Mouse (Mus musculus): ENCODE data around the gene Gm17555. TPM values are rescaled to one million over a fixed set of nuclear protein-coding genes. Genes with fewer than 3 reads are reported as not detected.
"Not testable (repeated sequence)": the region's sequence is repeated elsewhere in the genome, so short reads cannot be mapped to it uniquely, and the experiment has no call there.

Gm17555 gene
- not detected in 2 replicates for polyA plus RNA-seq (2014; fragmentation: Nextera tagmentation; extraction: Ambion mirVana)

DNA sequence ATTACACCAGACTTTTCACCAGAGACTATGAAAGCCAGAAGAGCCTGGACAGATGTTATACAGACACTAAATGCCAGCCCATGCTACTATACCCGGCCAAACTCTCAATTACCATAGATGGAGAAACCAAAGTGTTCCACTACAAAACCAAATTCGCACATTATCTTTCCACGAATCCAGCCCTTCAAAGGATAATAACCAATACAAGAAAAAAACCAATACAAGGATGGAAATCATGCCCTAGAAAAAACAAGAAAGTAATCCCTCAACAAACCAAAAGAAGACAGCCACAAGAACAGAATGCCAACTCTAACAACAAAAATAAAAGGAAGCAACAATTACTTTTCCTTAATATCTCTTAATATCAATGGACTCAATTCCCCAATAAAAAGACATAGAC, at the start of gene Gm17555:
Gene Gm17555 (plus strand): TSS at position 301 of the 400 bp plus-strand sequence.
- H3K27ac ChIP-seq; H3K4me1 ChIP-seq (replicated peaks; ENCODE audit: control insufficient read depth, insufficient read depth, low read length); H3K9ac ChIP-seq; H3K36me3 ChIP-seq (replicated peaks; ENCODE audit: control insufficient read depth, insufficient read depth); ATAC-seq (ENCODE audit: low FRiP score); H3K4me2 ChIP-seq (replicated peaks); DNase-seq (ENCODE audit: low spot score); H3K27me3 ChIP-seq (ENCODE audit: control insufficient read depth, insufficient read depth, low read length); H3K4me3 ChIP-seq (replicated peaks; ENCODE audit: low read length); H3K9me3 ChIP-seq (ENCODE audit: control insufficient read depth, low read length): not testable (repeated sequence)
- WGBS = 90% methylated on average over 3 of the region's 3 CpGs

DNA sequence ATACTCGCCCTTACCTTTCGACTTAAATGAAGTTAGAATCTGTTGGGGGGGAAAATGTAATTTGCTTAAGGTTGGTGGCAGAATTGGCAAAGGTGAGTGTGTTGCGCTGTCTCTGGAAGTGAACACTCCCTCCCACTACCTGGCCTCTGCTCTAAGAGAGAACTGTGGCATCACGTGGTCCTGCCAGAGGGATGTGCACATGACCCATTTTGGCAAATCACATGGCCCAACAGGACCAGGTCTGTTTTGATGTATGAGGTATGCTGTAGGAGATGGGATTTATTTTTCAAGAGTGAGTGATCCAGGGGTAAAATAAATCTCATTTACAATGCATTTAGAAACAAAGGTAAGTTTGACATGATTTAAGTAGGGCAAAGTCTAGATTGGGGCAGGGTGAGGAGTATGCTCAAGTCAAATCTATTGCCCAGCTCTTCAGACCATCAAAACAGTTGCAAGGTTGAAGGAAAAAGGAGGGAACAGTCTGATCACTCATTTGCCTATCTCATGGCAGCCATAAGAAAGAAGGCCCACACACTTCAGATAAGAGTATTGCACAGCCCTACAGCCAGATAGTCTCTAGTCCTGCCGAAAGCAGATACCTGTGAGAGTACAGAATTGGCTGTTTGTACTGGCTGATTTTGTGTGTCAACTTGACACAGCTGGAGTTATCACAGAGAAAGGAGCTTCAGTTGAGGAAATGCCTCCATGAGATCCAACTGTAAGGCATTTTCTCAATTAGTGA, 49.5 kb upstream of the Gm17555 start:
- 94% methylated on average over 5 of the region's 5 CpGs for WGBS
- H3K4me2 ChIP-seq (replicated peaks) = no peak overlapping the region
- H3K4me1 ChIP-seq (replicated peaks; ENCODE audit: control insufficient read depth, insufficient read depth, low read length) = no peaks in the 10 kb centered on the region

DNA sequence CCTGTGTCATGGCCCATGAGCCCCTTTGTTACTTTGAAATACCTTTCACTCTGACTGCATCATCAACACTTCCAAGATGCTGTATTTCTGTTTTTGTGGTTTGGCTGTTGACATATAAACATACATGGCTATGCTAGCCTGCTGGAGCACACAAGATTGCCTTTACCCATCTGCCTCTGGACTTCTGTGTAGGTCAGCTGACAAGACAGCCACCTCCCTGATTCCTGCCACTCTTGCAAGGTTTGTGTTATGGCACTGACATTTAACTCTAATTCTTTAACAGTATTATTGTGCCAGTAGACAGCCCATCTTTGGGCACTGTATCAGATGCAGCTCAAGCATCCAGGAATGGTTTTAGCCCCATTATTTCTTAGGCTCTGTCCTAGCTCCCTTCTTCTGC, 48.6 kb upstream of the Gm17555 start:
- no peak for DNase-seq (ENCODE audit: low spot score)
- Histone ChIP-seq H3K9me3 (ENCODE audit: control insufficient read depth, low read length) (no peaks in the 10 kb centered on the region), H3K27me3 (ENCODE audit: control insufficient read depth, insufficient read depth, low read length) (no peaks in the 10 kb centered on the region), H3K9ac (no peak overlapping the region), H3K4me1 (replicated peaks; ENCODE audit: control insufficient read depth, insufficient read depth, low read length) (no peaks in the 10 kb centered on the region), H3K27ac (no peak overlapping the region), H3K36me3 (replicated peaks; ENCODE audit: control insufficient read depth, insufficient read depth) (peaks cover 30% of the 10 kb centered on the region), H3K4me2 (replicated peaks) (no peak overlapping the region), H3K4me3 (replicated peaks; ENCODE audit: low read length) (no peak overlapping the region)
- ATAC-seq (ENCODE audit: low FRiP score) = no peak

More for the DNA sequence above, 49.5 kb upstream of the Gm17555 start:
- no peak overlapping the region for H3K9ac ChIP-seq
- DNase-seq (ENCODE audit: low spot score) = no peak
- H3K9me3 ChIP-seq (ENCODE audit: control insufficient read depth, low read length) = no peaks in the 10 kb centered on the region
- H3K36me3 ChIP-seq (replicated peaks; ENCODE audit: control insufficient read depth, insufficient read depth) = peaks cover 39% of the 10 kb centered on the region
- H3K27ac ChIP-seq = no peak overlapping the region
- no peaks in the 10 kb centered on the region for H3K27me3 ChIP-seq (ENCODE audit: control insufficient read depth, insufficient read depth, low read length)
- no peak for ATAC-seq (ENCODE audit: low FRiP score)
- no peak overlapping the region for H3K4me3 ChIP-seq (replicated peaks; ENCODE audit: low read length)

DNA sequence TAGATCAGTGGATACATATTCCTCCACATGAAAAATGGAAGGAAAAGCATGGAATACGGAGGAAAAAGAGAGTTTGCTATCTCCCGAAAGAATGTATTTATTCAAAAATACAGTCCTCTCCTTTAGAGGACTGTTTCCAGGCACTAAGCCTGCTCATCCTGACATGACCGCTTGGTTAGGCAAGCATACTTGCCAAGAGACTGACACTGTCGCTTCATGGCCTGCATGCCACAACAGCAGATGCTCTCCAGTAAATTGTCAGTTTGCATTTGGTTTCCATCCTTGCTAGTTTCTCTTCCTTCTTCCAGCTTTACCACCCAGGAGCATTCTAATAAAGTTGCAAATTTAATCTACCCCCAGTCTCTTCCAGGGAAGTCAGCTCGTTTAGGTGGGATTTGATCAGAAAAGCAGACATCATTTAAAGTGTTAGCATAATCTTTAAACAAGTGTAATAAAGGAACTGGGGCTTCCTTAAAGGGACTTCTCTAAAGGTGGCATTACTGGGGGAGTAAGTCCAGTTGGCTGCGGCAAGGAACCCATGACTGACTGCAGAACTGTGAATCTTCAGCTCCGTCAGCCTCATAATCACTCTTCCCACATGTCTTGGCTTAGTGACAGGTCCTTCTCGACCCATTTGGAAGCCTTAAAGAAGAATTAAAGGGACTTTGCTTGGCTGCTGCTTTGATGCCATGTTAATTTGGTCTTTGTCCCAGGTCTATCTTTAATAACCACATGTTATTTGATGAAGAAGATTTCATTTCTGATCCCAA, 47.9 kb upstream of the Gm17555 start:
- H3K4me1 ChIP-seq (replicated peaks; ENCODE audit: control insufficient read depth, insufficient read depth, low read length) = no peaks in the 10 kb centered on the region
- no peaks in the 10 kb centered on the region for H3K9me3 ChIP-seq (ENCODE audit: control insufficient read depth, low read length)
- H3K4me2 ChIP-seq (replicated peaks) = no peak overlapping the region
- ATAC-seq (ENCODE audit: low FRiP score) (no peak), DNase-seq (ENCODE audit: low spot score) (no peak)
- H3K36me3 ChIP-seq (replicated peaks; ENCODE audit: control insufficient read depth, insufficient read depth) = peaks cover 23% of the 10 kb centered on the region
- no peak overlapping the region for H3K27ac ChIP-seq
- 89% methylated on average over 8 of the region's 8 CpGs for WGBS
- H3K4me3 ChIP-seq (replicated peaks; ENCODE audit: low read length) = no peak overlapping the region
- H3K9ac ChIP-seq = no peak overlapping the region
- no peaks in the 10 kb centered on the region for H3K27me3 ChIP-seq (ENCODE audit: control insufficient read depth, insufficient read depth, low read length)

DNA sequence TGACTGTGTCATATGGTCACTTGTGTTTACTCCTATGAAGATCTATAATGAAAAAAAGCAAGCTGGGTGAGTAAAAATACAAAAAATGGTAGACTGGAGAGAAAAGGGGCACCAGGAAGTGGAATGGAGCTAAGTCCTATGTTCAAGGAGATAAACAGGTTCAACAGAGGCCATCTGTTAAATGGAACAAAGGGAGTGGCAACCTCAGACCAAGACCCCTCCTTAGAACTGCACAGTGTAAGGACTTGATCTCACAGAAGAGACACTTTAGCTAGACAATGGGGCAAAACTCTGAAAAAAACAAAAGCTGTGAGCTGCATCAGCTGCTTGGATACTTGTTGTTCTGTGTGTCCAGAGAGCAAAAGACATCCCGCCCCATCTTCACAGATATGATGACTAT, 43.5 kb upstream of the Gm17555 start:
- Histone ChIP-seq H3K4me2 (replicated peaks) (no peak overlapping the region), H3K36me3 (replicated peaks; ENCODE audit: control insufficient read depth, insufficient read depth) (no peaks in the 10 kb centered on the region; the same call in 1 of the 2 replicates), H3K9ac (no peak overlapping the region), H3K4me1 (replicated peaks; ENCODE audit: control insufficient read depth, insufficient read depth, low read length) (no peaks in the 10 kb centered on the region), H3K27ac (no peak overlapping the region), H3K27me3 (ENCODE audit: control insufficient read depth, insufficient read depth, low read length) (no peaks in the 10 kb centered on the region), H3K4me3 (replicated peaks; ENCODE audit: low read length) (no peak overlapping the region), H3K9me3 (ENCODE audit: control insufficient read depth, low read length) (no peaks in the 10 kb centered on the region)
- WGBS = 100% methylated on average over 1 of the region's 1 CpGs
- no peak for ATAC-seq (ENCODE audit: low FRiP score)
- no peak for DNase-seq (ENCODE audit: low spot score)

DNA sequence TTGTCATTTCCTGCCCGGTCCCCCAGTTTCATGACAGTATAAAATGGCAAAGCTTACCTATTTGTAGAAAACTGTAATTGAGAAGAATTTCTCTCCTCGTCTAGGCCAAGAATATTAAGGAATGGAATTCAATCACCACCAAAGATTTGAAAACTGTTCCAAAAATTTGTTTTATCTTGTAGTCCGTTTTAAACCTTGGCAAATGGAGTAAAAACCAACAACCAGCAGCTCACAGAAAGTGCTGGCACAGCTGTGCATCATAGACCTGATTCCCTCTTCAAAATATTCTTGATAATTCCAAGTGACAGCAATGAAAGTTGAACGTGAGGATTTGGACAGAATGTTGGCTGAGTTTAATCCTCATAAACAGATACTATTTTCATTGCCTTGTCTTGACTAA, 23.6 kb upstream of the Gm17555 start:
- Histone ChIP-seq H3K36me3 (replicated peaks; ENCODE audit: control insufficient read depth, insufficient read depth) (no peaks in the 10 kb centered on the region), H3K4me3 (replicated peaks; ENCODE audit: low read length) (no peak overlapping the region), H3K9me3 (ENCODE audit: control insufficient read depth, low read length) (no peaks in the 10 kb centered on the region), H3K4me1 (replicated peaks; ENCODE audit: control insufficient read depth, insufficient read depth, low read length) (no peaks in the 10 kb centered on the region), H3K9ac (no peak overlapping the region), H3K27ac (no peak overlapping the region), H3K27me3 (ENCODE audit: control insufficient read depth, insufficient read depth, low read length) (no peaks in the 10 kb centered on the region), H3K4me2 (replicated peaks) (no peak overlapping the region)
- ATAC-seq (ENCODE audit: low FRiP score) (no peak), DNase-seq (ENCODE audit: low spot score) (no peak)
- whole genome bisulfite sequencing = 85% methylated on average over 4 of the region's 4 CpGs

DNA sequence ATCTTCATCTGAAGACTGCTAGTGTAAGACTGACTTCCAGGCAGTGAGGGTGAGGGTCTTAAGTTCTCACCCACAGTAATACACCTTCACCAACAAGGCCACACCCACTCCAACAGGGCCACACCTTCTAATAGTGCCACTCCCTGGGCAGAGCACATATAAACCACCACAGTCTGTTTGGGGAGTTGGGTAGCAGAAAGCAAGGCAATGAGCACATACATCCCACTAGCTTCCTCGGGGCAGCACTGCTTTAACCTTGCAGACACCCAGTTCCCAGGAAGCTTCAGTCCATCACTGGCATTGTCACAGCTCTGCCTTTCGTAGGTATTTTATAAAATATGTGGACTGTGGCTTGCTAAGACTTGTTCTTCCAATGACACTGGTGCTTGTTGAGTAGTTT, 22.8 kb upstream of the Gm17555 start:
- no peaks in the 10 kb centered on the region for H3K4me1 ChIP-seq (replicated peaks; ENCODE audit: control insufficient read depth, insufficient read depth, low read length)
- ATAC-seq (ENCODE audit: low FRiP score) = no peak
- WGBS = 81% methylated on average over 2 of the region's 2 CpGs

DNA sequence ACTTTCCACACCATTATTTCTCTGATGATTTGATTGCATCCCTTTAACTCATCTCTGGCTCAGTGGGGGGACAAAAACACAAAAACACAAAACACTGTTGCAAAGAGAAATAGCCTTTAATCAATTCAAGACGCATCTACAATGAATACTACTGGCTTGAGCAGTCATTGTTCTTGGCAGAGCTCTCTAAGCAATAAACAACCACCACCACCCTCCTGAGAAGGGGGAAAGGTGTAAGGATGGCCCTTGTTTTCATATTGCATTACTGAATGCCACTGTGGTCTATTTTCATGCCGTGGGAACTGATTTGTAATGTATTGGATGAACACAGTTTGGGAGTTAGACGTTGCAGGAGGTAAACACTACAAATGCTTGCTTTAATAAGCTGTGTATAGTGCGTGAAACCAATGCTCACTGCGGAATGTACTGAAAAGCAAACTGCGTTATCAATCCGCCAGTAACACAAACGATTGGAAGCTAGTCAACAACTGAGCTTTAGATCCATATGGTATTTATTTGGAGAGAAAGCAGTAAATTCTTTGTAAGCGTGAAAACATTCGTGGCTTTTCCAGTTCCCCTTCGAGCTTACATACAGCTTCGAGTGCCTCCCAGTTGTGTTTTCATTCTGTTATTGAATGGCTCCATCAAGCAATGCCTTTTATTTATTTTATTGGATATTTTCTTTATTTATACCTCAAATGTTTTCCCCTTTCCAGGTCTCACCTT, 19.1 kb upstream of the Gm17555 start:
- Histone ChIP-seq H3K27me3 (ENCODE audit: control insufficient read depth, insufficient read depth, low read length) (no peaks in the 10 kb centered on the region), H3K4me2 (replicated peaks) (no peak overlapping the region), H3K27ac (no peak overlapping the region), H3K36me3 (replicated peaks; ENCODE audit: control insufficient read depth, insufficient read depth) (no peaks in the 10 kb centered on the region), H3K4me1 (replicated peaks; ENCODE audit: control insufficient read depth, insufficient read depth, low read length) (no peaks in the 10 kb centered on the region), H3K9me3 (ENCODE audit: control insufficient read depth, low read length) (no peaks in the 10 kb centered on the region), H3K9ac (no peak overlapping the region), H3K4me3 (replicated peaks; ENCODE audit: low read length) (no peak overlapping the region)
- 82% methylated on average over 12 of the region's 12 CpGs for WGBS
- DNase-seq (ENCODE audit: low spot score) (no peak), ATAC-seq (ENCODE audit: low FRiP score) (no peak)

More for the DNA sequence above, 22.8 kb upstream of the Gm17555 start:
- no peak for DNase-seq (ENCODE audit: low spot score)
- Histone ChIP-seq H3K27ac (no peak overlapping the region), H3K4me3 (replicated peaks; ENCODE audit: low read length) (no peak overlapping the region), H3K27me3 (ENCODE audit: control insufficient read depth, insufficient read depth, low read length) (no peaks in the 10 kb centered on the region), H3K4me2 (replicated peaks) (no peak overlapping the region), H3K9ac (no peak overlapping the region), H3K9me3 (ENCODE audit: control insufficient read depth, low read length) (no peaks in the 10 kb centered on the region), H3K36me3 (replicated peaks; ENCODE audit: control insufficient read depth, insufficient read depth) (no peaks in the 10 kb centered on the region)

DNA sequence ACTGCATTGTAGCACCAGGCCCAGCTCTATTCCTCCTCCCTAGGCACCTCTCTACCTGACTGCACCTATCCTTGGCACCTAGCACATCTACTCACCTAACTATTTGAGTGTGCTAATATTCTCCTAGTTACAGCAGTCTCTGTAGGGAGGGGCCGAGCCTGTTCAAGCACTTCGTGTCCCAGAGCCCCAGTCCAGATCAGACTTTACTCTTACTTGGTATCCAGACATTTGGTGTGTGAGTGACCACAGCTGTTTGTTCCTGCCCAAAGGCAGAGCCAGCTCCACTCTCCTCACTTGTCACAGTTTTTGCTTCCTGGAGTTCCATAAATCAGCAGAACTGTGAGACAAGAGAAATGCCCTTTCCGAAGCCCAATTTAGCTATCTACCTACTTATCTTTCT, 15.9 kb upstream of the Gm17555 start:
- no peak for ATAC-seq (ENCODE audit: low FRiP score)
- Histone ChIP-seq H3K36me3 (replicated peaks; ENCODE audit: control insufficient read depth, insufficient read depth) (no peaks in the 10 kb centered on the region), H3K27me3 (ENCODE audit: control insufficient read depth, insufficient read depth, low read length) (no peaks in the 10 kb centered on the region), H3K9ac (no peak overlapping the region), H3K27ac (no peak overlapping the region), H3K4me1 (replicated peaks; ENCODE audit: control insufficient read depth, insufficient read depth, low read length) (no peaks in the 10 kb centered on the region), H3K4me3 (replicated peaks; ENCODE audit: low read length) (no peak overlapping the region), H3K9me3 (ENCODE audit: control insufficient read depth, low read length) (no peaks in the 10 kb centered on the region), H3K4me2 (replicated peaks) (no peak overlapping the region)
- WGBS = 93% methylated on average over 3 of the region's 3 CpGs
- no peak for DNase-seq (ENCODE audit: low spot score)
